Mouse (Mus musculus) CH12.LX (cell line): ENCODE data around the gene Pkd1l2. TPM values are rescaled to one million over a fixed set of nuclear protein-coding genes. Genes with fewer than 3 reads are reported as not detected.

Experiments
- DNase-seq: peaks from one replicate; pipeline ENCODE4 v3.0.0-alpha.2; 2013; ENCODE audit errors: extremely low read depth
- H3K27ac ChIP-seq: 2 replicates; pipeline ENCODE4 v1.5.1; 2012; ENCODE audit warnings: low read depth, mild to moderate bottlenecking, control low read depth, moderate library complexity; ENCODE audit not compliant: insufficient read depth
- H3K27me3 ChIP-seq: replicated peaks from 2 replicates; pipeline ENCODE3; 2012; ENCODE audit warnings: inconsistent platforms
- H3K36me3 ChIP-seq, 2 experiments: replicated peaks in 1 of 2; 2 replicates each; pipeline versions ENCODE3 to v1.6.1; 2012; ENCODE audit warnings: inconsistent platforms in 1 of 2, low read length in 1 of 2, mild to moderate bottlenecking in 1 of 2, mixed read lengths in 1 of 2, moderate library complexity in 1 of 2; ENCODE audit not compliant: control insufficient read depth in 1 of 2, insufficient read depth in 1 of 2
- H3K4me1 ChIP-seq, 2 experiments: 2 replicates each; pipeline ENCODE4 v1.6.1; 2012; ENCODE audit warnings: inconsistent platforms in 1 of 2, moderate library complexity in 1 of 2; ENCODE audit not compliant: insufficient read depth in 2 of 2, control insufficient read depth in 1 of 2
- H3K4me2 ChIP-seq: 2 replicates; pipeline ENCODE4 v1.6.1; 2012; ENCODE audit warnings: low read depth, mild to moderate bottlenecking, control low read depth; ENCODE audit not compliant: poor library complexity, insufficient read depth, severe bottlenecking
- H3K4me3 ChIP-seq, 3 experiments: fragments of 150-350 bp in 1 of 3; sonication (generic) in 1 of 3; replicated peaks in 1 of 3; 2 replicates each; pipeline versions ENCODE3 to v1.5.1; 2011 to 2012; ENCODE audit warnings: low read depth in 2 of 3, low read length in 2 of 3, mild to moderate bottlenecking in 2 of 3, moderate library complexity in 2 of 3, control low read depth in 1 of 3, improper control_type of control experiment in 1 of 3, inconsistent platforms in 1 of 3, mixed read lengths in 1 of 3; ENCODE audit not compliant: poor library complexity in 1 of 3
- H3K79me2 ChIP-seq: replicated peaks from 2 replicates; pipeline ENCODE4 v1.6.1; 2012; ENCODE audit warnings: mild to moderate bottlenecking, moderate library complexity; ENCODE audit not compliant: control insufficient read depth, poor library complexity, insufficient read depth, severe bottlenecking; ENCODE audit errors: extremely low read depth
- H3K9ac ChIP-seq: 2 replicates; pipeline ENCODE4 v1.6.1; 2012; ENCODE audit warnings: low read depth, mild to moderate bottlenecking, control low read depth, moderate library complexity; ENCODE audit not compliant: insufficient read depth
- H3K9me3 ChIP-seq: replicated peaks from 2 replicates; pipeline ENCODE3; 2012; ENCODE audit warnings: low read length, inconsistent platforms, mixed read lengths
- BHLHE40 ChIP-seq: IDR thresholded peaks from 2 replicates; pipeline ENCODE4 v1.6.1; 2011; ENCODE audit warnings: mild to moderate bottlenecking, low read depth, low read length, improper control_type of control experiment
- EP300 ChIP-seq: IDR thresholded peaks from 2 replicates; pipeline ENCODE4 v1.6.1; 2011; ENCODE audit warnings: low read length, improper control_type of control experiment
- GABPA ChIP-seq: IDR thresholded peaks from 2 replicates; pipeline ENCODE4 v1.6.1; 2012; ENCODE audit warnings: low read depth, low read length, improper control_type of control experiment, inconsistent platforms; ENCODE audit not compliant: insufficient replicate concordance
- HCFC1 ChIP-seq: IDR thresholded peaks from 2 replicates; pipeline ENCODE4 v1.6.1; 2012; ENCODE audit warnings: low read depth, mild to moderate bottlenecking, inconsistent platforms, low read length, improper control_type of control experiment
- MAZ ChIP-seq: IDR thresholded peaks from 2 replicates; pipeline ENCODE4 v1.6.1; 2012; ENCODE audit warnings: low read depth, mild to moderate bottlenecking, inconsistent platforms, low read length, improper control_type of control experiment, moderate library complexity
- MEF2A ChIP-seq: IDR thresholded peaks from 2 replicates; pipeline ENCODE4 v1.6.1; 2014; ENCODE audit warnings: low read depth, mild to moderate bottlenecking, inconsistent platforms, low read length, improper control_type of control experiment, borderline replicate concordance
- MXI1 ChIP-seq: IDR thresholded peaks from 2 replicates; pipeline ENCODE4 v1.6.1; 2011; ENCODE audit warnings: mild to moderate bottlenecking, low read depth, low read length, improper control_type of control experiment
- POLR2AphosphoS2 ChIP-seq: IDR thresholded peaks from 2 replicates; pipeline ENCODE4 v1.6.1; 2011; ENCODE audit warnings: low read depth, low read length, improper control_type of control experiment
- SIN3A ChIP-seq: IDR thresholded peaks from 2 replicates; pipeline ENCODE4 v1.6.1; 2012; ENCODE audit warnings: low read length, improper control_type of control experiment, inconsistent platforms
- TCF12 ChIP-seq: IDR thresholded peaks from 2 replicates; pipeline ENCODE4 v1.6.1; 2014; ENCODE audit warnings: low read depth, mild to moderate bottlenecking, inconsistent platforms, low read length, improper control_type of control experiment
- USF1 ChIP-seq: IDR thresholded peaks from 2 replicates; pipeline ENCODE4 v1.6.1; 2014; ENCODE audit warnings: low read depth, mild to moderate bottlenecking, inconsistent platforms, low read length, improper control_type of control experiment
- dilution Hi-C: fragments of 300-500 bp; cut with MboI; formaldehyde crosslinking; loops from 2 replicates; pipeline ENCODE4 v1.14.3; 2020; ENCODE audit warnings: low sequenced_read_pairs; ENCODE audit not compliant: extremely low pct_unique_long_range_greater_than_20kb, extremely low pct_ligation_motif_present
- in situ Hi-C: fragments of 300-500 bp; cut with MboI; formaldehyde crosslinking; loops from 3 replicates; pipeline ENCODE4 v1.14.3; 2019; ENCODE audit warnings: low sequenced_read_pairs, low pct_ligation_motif_present, low pct_unique_long_range_greater_than_20kb, mixed read lengths
- polyA plus RNA-seq: library from polyadenylated mRNA; unstranded; fragments of >175 nt; gene quantifications from 2 replicates; pipeline ENCODE4 v1.2.1, GENCODE M21; 2012; ENCODE audit warnings: low read depth; ENCODE audit not compliant: insufficient read length
- total RNA-seq, 2 experiments: library from RNA; depleted of rRNA; stranded (reverse); fragments of 300-350 nt in 1 of 2; fragments of >200 nt in 1 of 2; gene quantifications; 2 replicates each; pipeline ENCODE4 v1.2.3; 2012 to 2014

Gene Pkd1l2
- total and polyA plus RNA-seq, 3 experiments = 0.06 TPM; not detected in 2

GRCm38 (mm10) chr8:117011366-117011765 is 70.9 kb downstream of the Pkd1l2 start:
- TF ChIP-seq USF1 = peak; percentile 21; the same call in 1 of the 2 replicates
- no peak for TF ChIP-seq POLR2AphosphoS2
- TF ChIP-seq MEF2A = no peak
- TF ChIP-seq BHLHE40 = peak; percentile 48; the same call in 1 of the 2 replicates
- TF ChIP-seq SIN3A = no peak
- no peak for TF ChIP-seq TCF12
- no peak for TF ChIP-seq MXI1
- TF ChIP-seq HCFC1 = no peak
- no peak for TF ChIP-seq GABPA
- TF ChIP-seq, all 38 proteins: peak for 2
- dilution Hi-C loops = no loop called here

DNA sequence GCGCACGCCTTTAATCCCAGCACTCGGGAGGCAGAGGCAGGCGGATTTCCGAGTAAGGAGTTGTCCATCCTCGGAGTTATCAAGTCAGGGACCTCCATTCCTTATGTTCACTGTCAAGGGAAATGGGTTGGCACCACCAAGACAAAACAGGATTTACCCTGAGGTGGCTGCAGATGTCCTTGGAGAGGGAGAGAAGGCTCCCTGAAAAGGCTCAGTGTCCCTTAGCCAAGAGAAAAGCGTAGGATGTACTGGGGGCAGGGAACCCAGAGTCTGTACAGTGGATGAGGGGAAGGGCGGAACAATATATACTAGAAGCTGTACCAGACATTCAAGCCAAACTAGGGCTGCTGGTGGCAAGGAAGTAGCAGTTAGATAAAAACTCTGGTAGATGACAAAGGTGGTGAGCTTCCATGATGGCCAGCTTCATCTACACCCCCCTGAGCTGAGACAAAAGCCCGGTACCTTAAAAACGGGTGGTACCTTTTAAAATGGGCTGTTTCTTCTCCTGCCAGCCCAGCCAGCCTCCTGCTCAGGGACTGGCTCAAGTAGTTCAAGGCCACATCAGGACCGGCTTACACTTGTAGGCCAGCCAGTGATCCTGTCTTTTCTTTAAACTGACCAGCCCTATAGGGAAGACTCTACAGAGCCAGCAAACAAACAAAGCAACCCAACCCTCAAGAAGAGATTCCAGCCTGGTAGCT is 88.1 kb downstream of the Pkd1l2 start:
- dilution Hi-C loops = no loop called here
- H3K36me3 ChIP-seq = peaks cover 0 to 16% of the 10 kb centered on the region in 2 experiments

More at GRCm38 (mm10) chr8:117011366-117011765, 70.9 kb downstream of the Pkd1l2 start:
- H3K9ac ChIP-seq = no peak overlapping the region
- peak overlapping the region; percentile 66; the same call in 1 of the 2 replicates for H3K4me2 ChIP-seq
- no peak overlapping the region for H3K27ac ChIP-seq
- H3K27me3 ChIP-seq = peaks cover 13% of the 10 kb centered on the region
- no peak for DNase-seq
- in situ Hi-C loops = no loop called here
- peak overlapping the region in 1 of 3 experiments; percentile 33 for H3K4me3 ChIP-seq
- H3K36me3 ChIP-seq = no peaks in the 10 kb centered on the region
- peaks cover 5 to 8% of the 10 kb centered on the region in 2 experiments; a peak in 3 of 4 replicates for H3K4me1 ChIP-seq
- H3K79me2 ChIP-seq = no peaks in the 10 kb centered on the region
- no peaks in the 10 kb centered on the region for H3K9me3 ChIP-seq

More for the DNA sequence above, 88.1 kb downstream of the Pkd1l2 start:
- Histone ChIP-seq H3K9ac (no peak overlapping the region), H3K9me3 (no peaks in the 10 kb centered on the region), H3K27me3 (peaks cover 11% of the 10 kb centered on the region), H3K79me2 (peaks cover 3% of the 10 kb centered on the region; the same call in 1 of the 2 replicates), H3K27ac (no peak overlapping the region)
- in situ Hi-C loops = loop anchor here (5.0 to 10.0 kb wide), 2 partner anchors 72 to 481 kb away; partner anchors contain the start of genes Cenpn and Cmc2
- no peak for DNase-seq
- TF ChIP-seq EP300 (no peak), MAZ (no peak)
- TF ChIP-seq, all 38 proteins: peak for 0
- peaks cover 0 to 22% of the 10 kb centered on the region in 2 experiments; a peak in 2 of 4 replicates for H3K4me1 ChIP-seq
- H3K4me3 ChIP-seq = no peak overlapping the region
- peak overlapping the region; percentile 85; the same call in 1 of the 2 replicates for H3K4me2 ChIP-seq
